Mouse (Mus musculus) midbrain, embryonic 14.5 days (tissue): ENCODE data around the gene Plcb1. TPM values are rescaled to one million over a fixed set of nuclear protein-coding genes. Genes with fewer than 3 reads are reported as not detected.
"Not testable (repeated sequence)": the region's sequence is repeated elsewhere in the genome, so short reads cannot be mapped to it uniquely, and the experiment has no call there.

ENCODE experiments used
- ATAC-seq: fragments of 200-750 bp; cut with Nextera tagmentation; 2 replicates; pipeline ENCODE4 v1.8.0; 2017; ENCODE audit warnings: moderate number of reproducible peaks, moderate library complexity; ENCODE audit not compliant: low FRiP score, low TSS enrichment
- DNase-seq: peaks from one replicate; pipeline ENCODE4 v3.0.0-alpha.2; 2015
- H3K27ac ChIP-seq: fragments of 300-500 bp; sonication (generic); replicated peaks from 2 replicates; pipeline ENCODE4 v1.5.1; 2014; ENCODE audit warnings: mild to moderate bottlenecking, low read depth, low read length, moderate library complexity
- H3K27me3 ChIP-seq: fragments of 300-500 bp; sonication (generic); 2 replicates; pipeline ENCODE4 v1.6.1; 2014; ENCODE audit warnings: low read length, control low read depth, mixed read lengths; ENCODE audit not compliant: control insufficient read depth, insufficient read depth
- H3K36me3 ChIP-seq: fragments of 300-500 bp; sonication (generic); 2 replicates; pipeline ENCODE4 v1.6.1; 2014; ENCODE audit warnings: low read length, control low read depth; ENCODE audit not compliant: control insufficient read depth, insufficient read depth
- H3K4me1 ChIP-seq: fragments of 300-500 bp; sonication (generic); 2 replicates; pipeline ENCODE4 v1.6.1; 2014; ENCODE audit warnings: mild to moderate bottlenecking, antibody characterized with exemption, low read length, control low read depth; ENCODE audit not compliant: control insufficient read depth, insufficient read depth
- H3K4me2 ChIP-seq: fragments of 300-500 bp; sonication (generic); 2 replicates; pipeline ENCODE4 v1.6.1; 2014; ENCODE audit warnings: mild to moderate bottlenecking, low read length, moderate library complexity
- H3K4me3 ChIP-seq: fragments of 300-500 bp; sonication (generic); replicated peaks from 2 replicates; pipeline ENCODE4 v1.5.1; 2014; ENCODE audit warnings: low read depth, low read length
- H3K9ac ChIP-seq: fragments of 300-500 bp; sonication (generic); replicated peaks from 2 replicates; pipeline ENCODE4 v1.6.1; 2014; ENCODE audit warnings: mild to moderate bottlenecking, low read length, moderate library complexity
- H3K9me3 ChIP-seq: fragments of 300-500 bp; sonication (generic); 2 replicates; pipeline ENCODE4 v1.6.1; 2016; ENCODE audit warnings: low read length, control low read depth, mixed read lengths; ENCODE audit not compliant: control insufficient read depth
- WGBS: fragments of 180-500 bp; shearing (Covaris S2); extraction: QIAGEN DNeasy Blood & Tissue Kit; methylation state at CpG from one replicate; pipeline ENCODE4 v1.1.7; 2014; 5-methylcytosine and 5-hydroxymethylcytosine counted together
- polyA plus RNA-seq: library from polyadenylated mRNA; unstranded; fragments of >200 nt; fragmentation: Nextera tagmentation; extraction: Ambion mirVana; gene quantifications from 2 replicates; pipeline ENCODE4 v1.2.1, GENCODE M21; 2014

The Plcb1 gene
- polyA plus RNA-seq, 1 experiment from 2014 or later = 30.7 TPM

GRCm38 (mm10) chr2:135329782-135330545 lies 544.1 kb downstream of the Plcb1 start:
- ATAC-seq (peak; percentile 77; the same call in 1 of the 2 replicates), DNase-seq (peak; percentile 92)
- Histone ChIP-seq H3K9ac (no peak overlapping the region), H3K9me3 (no peaks in the 10 kb centered on the region), H3K4me3 (no peak overlapping the region), H3K36me3 (no peaks in the 10 kb centered on the region), H3K27me3 (no peaks in the 10 kb centered on the region), H3K27ac (no peak overlapping the region), H3K4me1 (no peaks in the 10 kb centered on the region), H3K4me2 (peak overlapping the region; percentile 50)
- 10% methylated on average over 14 of the region's 14 CpGs for WGBS

GRCm38 (mm10) chr2:135331868-135332267 lies 546.0 kb downstream of the Plcb1 start:
- Histone ChIP-seq H3K27me3 (no peaks in the 10 kb centered on the region), H3K36me3 (no peaks in the 10 kb centered on the region), H3K27ac (no peak overlapping the region), H3K4me1 (no peaks in the 10 kb centered on the region), H3K4me2 (no peak overlapping the region), H3K9ac (no peak overlapping the region), H3K4me3 (no peak overlapping the region), H3K9me3 (no peaks in the 10 kb centered on the region)
- ATAC-seq (no peak), DNase-seq (no peak)
- WGBS = 89% methylated on average over 1 of the region's 1 CpGs

GRCm38 (mm10) chr2:135356311-135356710 lies 570.4 kb downstream of the Plcb1 start:
- H3K27me3 ChIP-seq = no peaks in the 10 kb centered on the region
- H3K27ac ChIP-seq = no peak overlapping the region
- WGBS = 27% methylated on average over 1 of the region's 1 CpGs
- ATAC-seq = no peak
- H3K4me2 ChIP-seq = no peak overlapping the region
- no peaks in the 10 kb centered on the region for H3K36me3 ChIP-seq
- no peak overlapping the region for H3K9ac ChIP-seq
- peak; percentile 81 for DNase-seq
- no peaks in the 10 kb centered on the region for H3K9me3 ChIP-seq
- no peaks in the 10 kb centered on the region for H3K4me1 ChIP-seq
- no peak overlapping the region for H3K4me3 ChIP-seq

GRCm38 (mm10) chr2:135361798-135362197 lies 575.9 kb downstream of the Plcb1 start:
- Histone ChIP-seq H3K27me3 (no peaks in the 10 kb centered on the region), H3K27ac (no peak overlapping the region), H3K9ac (no peak overlapping the region), H3K4me1 (no peaks in the 10 kb centered on the region), H3K36me3 (no peaks in the 10 kb centered on the region), H3K4me3 (no peak overlapping the region), H3K4me2 (no peak overlapping the region), H3K9me3 (no peaks in the 10 kb centered on the region)
- 26% methylated on average over 1 of the region's 1 CpGs for WGBS
- peak; percentile 31; the same call in 1 of the 2 replicates for ATAC-seq
- peak; percentile 85 for DNase-seq

GRCm38 (mm10) chr2:135362948-135363347 lies 577.1 kb downstream of the Plcb1 start:
- Histone ChIP-seq H3K4me2 (no peak overlapping the region), H3K9me3 (no peaks in the 10 kb centered on the region), H3K4me1 (no peaks in the 10 kb centered on the region), H3K9ac (no peak overlapping the region), H3K27me3 (no peaks in the 10 kb centered on the region), H3K27ac (no peak overlapping the region), H3K4me3 (no peak overlapping the region), H3K36me3 (no peaks in the 10 kb centered on the region)
- 88% methylated on average over 5 of the region's 5 CpGs for WGBS
- ATAC-seq (no peak), DNase-seq (no peak)

GRCm38 (mm10) chr2:135370259-135370835 lies 584.5 kb downstream of the Plcb1 start:
- no peak overlapping the region for H3K27ac ChIP-seq
- no peaks in the 10 kb centered on the region for H3K36me3 ChIP-seq
- H3K4me1 ChIP-seq = no peaks in the 10 kb centered on the region
- H3K4me2 ChIP-seq = no peak overlapping the region
- H3K9ac ChIP-seq = no peak overlapping the region
- H3K4me3 ChIP-seq = no peak overlapping the region
- ATAC-seq (no peak), DNase-seq (no peak)
- WGBS = 79% methylated on average over 10 of the region's 10 CpGs
- no peaks in the 10 kb centered on the region for H3K9me3 ChIP-seq
- no peaks in the 10 kb centered on the region for H3K27me3 ChIP-seq

GRCm38 (mm10) chr2:135380796-135381195 lies 594.9 kb downstream of the Plcb1 start:
- DNase-seq, H3K27ac ChIP-seq, H3K4me3 ChIP-seq, H3K9ac ChIP-seq, H3K4me2 ChIP-seq, H3K4me1 ChIP-seq, H3K27me3 ChIP-seq, H3K36me3 ChIP-seq, ATAC-seq, H3K9me3 ChIP-seq: not testable (repeated sequence)
- WGBS = 31% methylated on average over 7 of the region's 7 CpGs

- no peaks in the 10 kb centered on the region for H3K9me3 ChIP-seq
- no peak overlapping the region for H3K4me2 ChIP-seq
- H3K9ac ChIP-seq = no peak overlapping the region
- DNase-seq = no peak
- no peak overlapping the region for H3K4me3 ChIP-seq
- no peak overlapping the region for H3K27ac ChIP-seq
- no peaks in the 10 kb centered on the region for H3K36me3 ChIP-seq
- ATAC-seq = no peak
- WGBS = 75% methylated on average over 1 of the region's 1 CpGs
- H3K4me1 ChIP-seq = no peaks in the 10 kb centered on the region
- no peaks in the 10 kb centered on the region for H3K27me3 ChIP-seq
Measured at GRCm38 (mm10) chr2:135381396-135381795, 595.5 kb downstream of the Plcb1 start.

- WGBS = 58% methylated on average over 9 of the region's 9 CpGs
- Histone ChIP-seq H3K4me2 (no peak overlapping the region), H3K4me3 (no peak overlapping the region), H3K27ac (no peak overlapping the region), H3K36me3 (no peaks in the 10 kb centered on the region), H3K9me3 (no peaks in the 10 kb centered on the region), H3K27me3 (no peaks in the 10 kb centered on the region), H3K9ac (no peak overlapping the region), H3K4me1 (no peaks in the 10 kb centered on the region)
- DNase-seq (peak; percentile 18), ATAC-seq (no peak)
Measured at GRCm38 (mm10) chr2:135387990-135388389, 602.1 kb downstream of the Plcb1 start.
